Mouse (Mus musculus) lung, adult 2 months (tissue): ENCODE results near the gene Dtd1. TPM values are rescaled to one million over a fixed set of nuclear protein-coding genes. Genes with fewer than 3 reads are reported as not detected.

Experiments
- DNase-seq: peaks from one replicate; pipeline ENCODE4 v3.0.0; 2022
- H3K4me1 ChIP-seq: fragments of 200-500 bp; 2 replicates; pipeline ENCODE4 v1.6.1; 2011; ENCODE audit warnings: low read length; ENCODE audit not compliant: control insufficient read depth, insufficient read depth
- H3K4me3 ChIP-seq: fragments of 200-500 bp; replicated peaks from 2 replicates; pipeline ENCODE3; 2011; ENCODE audit warnings: low read depth, mild to moderate bottlenecking, control low read depth, low read length; ENCODE audit errors: extremely low read depth
- CTCF ChIP-seq: fragments of 200-500 bp; IDR thresholded peaks from 2 replicates; pipeline ENCODE4 v1.5.1; 2011; ENCODE audit warnings: mild to moderate bottlenecking, low read length, control low read depth; ENCODE audit not compliant: insufficient read depth
- POLR2A ChIP-seq: fragments of 200-500 bp; IDR thresholded peaks from 2 replicates; pipeline ENCODE4 v1.6.1; 2011; ENCODE audit warnings: low read depth, mild to moderate bottlenecking, control low read depth, low read length, borderline replicate concordance; ENCODE audit errors: extremely low read depth
- WGBS: fragments of 180-500 bp; shearing (Covaris S2); methylation state at CpG from one replicate; pipeline ENCODE4 v1.1.7; 2018; 5-methylcytosine and 5-hydroxymethylcytosine counted together
- polyA plus RNA-seq: library from polyadenylated mRNA; depleted of rRNA; stranded (reverse); fragments of >200 nt; gene quantifications from 2 replicates; pipeline ENCODE4 v1.2.3, GENCODE M21; 2012

The Dtd1 gene
- polyA plus RNA-seq, 1 experiment: 12.4 TPM

DNA sequence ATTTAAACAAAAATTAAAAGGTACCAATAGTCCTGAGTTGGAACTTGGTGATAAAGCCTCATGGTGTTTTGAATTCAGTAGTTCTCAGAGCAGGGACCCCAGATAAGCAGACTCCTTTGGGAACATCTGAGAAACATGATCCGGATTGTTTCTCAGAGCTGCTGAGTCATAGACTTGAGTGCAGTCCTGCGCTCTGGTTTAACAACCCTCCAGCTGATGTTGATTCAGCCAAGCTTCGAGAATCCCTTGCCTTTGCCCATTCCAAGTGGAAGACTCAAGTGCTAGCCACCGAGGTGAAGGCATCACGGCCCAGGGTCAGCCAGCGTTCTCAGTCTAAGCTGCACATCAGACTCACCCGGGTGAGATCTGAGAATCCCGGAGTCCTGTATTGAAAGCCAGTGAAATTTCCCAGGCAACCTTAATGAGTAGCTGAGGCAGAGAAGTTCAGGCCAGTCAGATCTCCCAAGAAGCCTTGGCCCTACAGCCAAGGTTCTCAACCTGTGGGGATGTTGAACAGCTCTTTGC, 175.0 kb downstream of the Dtd1 start:
- DNase-seq: no peak
- no peaks in the 10 kb centered on the region for H3K4me1 ChIP-seq
- no peak for TF ChIP-seq POLR2A
- TF ChIP-seq CTCF: no peak
- H3K4me3 ChIP-seq: no peak overlapping the region
- WGBS: 54% methylated on average over 8 of the region's 8 CpGs

DNA sequence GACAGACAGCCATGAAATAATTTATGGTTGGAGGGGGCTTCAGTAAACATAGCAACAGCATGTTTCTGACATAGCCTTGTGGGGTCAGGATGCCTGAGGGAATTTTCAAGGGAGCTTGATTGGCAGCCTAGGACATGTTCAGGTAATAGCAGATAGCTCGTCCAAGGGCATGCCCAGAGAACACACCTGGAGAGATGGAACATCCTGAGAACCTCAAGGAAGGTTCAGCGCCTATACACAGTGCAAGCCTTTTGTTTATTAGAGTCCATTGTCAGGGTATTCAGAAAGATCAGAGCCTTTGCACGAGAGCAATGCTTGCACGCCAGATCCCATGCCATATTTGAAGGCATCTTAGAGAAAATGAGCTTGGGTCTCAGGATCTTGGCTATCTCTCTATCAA, 175.9 kb downstream of the Dtd1 start:
- no peak for DNase-seq
- WGBS: 91% methylated on average over 4 of the region's 4 CpGs

GRCm38 (mm10) chr2:144779263-144779662, 179.6 kb downstream of the Dtd1 start:
- 83% methylated on average over 7 of the region's 7 CpGs for WGBS
- no peak for DNase-seq
- TF ChIP-seq CTCF (no peak), POLR2A (no peak)
- H3K4me3 ChIP-seq: no peak overlapping the region
- H3K4me1 ChIP-seq: no peaks in the 10 kb centered on the region; the same call in 1 of the 2 replicates

More for the DNA sequence above, 175.9 kb downstream of the Dtd1 start:
- Histone ChIP-seq H3K4me1 (no peaks in the 10 kb centered on the region), H3K4me3 (no peak overlapping the region)
- TF ChIP-seq POLR2A (no peak), CTCF (no peak)

DNA sequence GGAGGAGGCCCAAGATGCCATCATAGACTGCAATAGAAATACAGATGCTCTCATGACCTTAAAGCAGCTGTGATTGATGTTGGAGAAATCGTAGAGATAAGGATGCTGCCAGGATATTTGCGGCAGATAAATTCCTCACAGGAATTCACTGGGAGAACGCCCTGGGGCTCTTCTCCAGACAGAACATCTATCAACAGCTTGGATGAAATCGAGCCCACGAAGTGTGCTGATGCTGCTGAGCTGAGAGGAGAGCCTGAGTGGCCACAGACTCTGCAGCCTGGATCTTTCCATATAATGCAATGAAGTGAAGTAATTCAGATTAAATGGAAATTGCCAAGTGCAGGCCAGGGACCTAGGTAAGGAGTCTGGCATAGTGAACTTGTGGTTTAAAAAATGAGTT, 181.0 kb downstream of the Dtd1 start:
- Histone ChIP-seq H3K4me1 (no peaks in the 10 kb centered on the region; the same call in 1 of the 2 replicates), H3K4me3 (no peak overlapping the region)
- 29% methylated on average over 5 of the region's 5 CpGs for whole genome bisulfite sequencing
- no peak for DNase-seq
- TF ChIP-seq POLR2A (no peak), CTCF (no peak)

GRCm38 (mm10) chr2:144781871-144782270, 182.2 kb downstream of the Dtd1 start:
- H3K4me3 ChIP-seq: no peak overlapping the region
- TF ChIP-seq POLR2A: no peak
- TF ChIP-seq CTCF: no peak
- no peak for DNase-seq
- WGBS: 39% methylated on average over 3 of the region's 3 CpGs
- no peaks in the 10 kb centered on the region; the same call in 1 of the 2 replicates for H3K4me1 ChIP-seq

DNA sequence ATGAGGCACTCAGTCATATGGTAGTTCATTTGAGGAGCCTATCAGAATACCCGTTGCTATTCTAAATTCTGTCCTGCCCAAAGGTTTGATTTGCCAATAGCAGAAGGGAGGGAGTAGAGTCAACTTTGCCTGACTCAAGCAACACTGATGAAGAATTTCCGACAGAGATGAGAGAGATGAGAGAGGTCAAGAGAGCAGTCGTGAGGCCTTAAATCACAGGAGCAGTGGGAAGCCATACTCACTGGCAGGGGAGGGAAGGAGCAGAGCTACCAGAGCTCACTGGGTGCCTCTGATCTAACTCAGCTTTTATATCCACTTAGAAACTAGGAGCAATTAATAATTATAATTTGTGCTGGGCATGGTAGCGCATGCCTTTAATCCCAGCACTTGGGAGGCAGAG, 182.8 kb downstream of the Dtd1 start:
- 52% methylated on average over 4 of the region's 4 CpGs for WGBS
- Histone ChIP-seq H3K4me1 (no peaks in the 10 kb centered on the region; the same call in 1 of the 2 replicates), H3K4me3 (no peak overlapping the region)
- DNase-seq: no peak
- TF ChIP-seq POLR2A (no peak), CTCF (no peak)

- no peaks in the 10 kb centered on the region; the same call in 1 of the 2 replicates for H3K4me1 ChIP-seq
- no peak for TF ChIP-seq CTCF
- TF ChIP-seq POLR2A: no peak
- 55% methylated on average over 1 of the region's 1 CpGs for WGBS
- H3K4me3 ChIP-seq: no peak overlapping the region
- DNase-seq: no peak
Measured at GRCm38 (mm10) chr2:144783190-144783589, 183.5 kb downstream of the Dtd1 start.

GRCm38 (mm10) chr2:144783831-144784230, 184.1 kb downstream of the Dtd1 start:
- Histone ChIP-seq H3K4me3 (no peak overlapping the region), H3K4me1 (no peaks in the 10 kb centered on the region; the same call in 1 of the 2 replicates)
- WGBS: 92% methylated on average over 6 of the region's 6 CpGs
- DNase-seq: no peak
- no peak for TF ChIP-seq CTCF
- no peak for TF ChIP-seq POLR2A

DNA sequence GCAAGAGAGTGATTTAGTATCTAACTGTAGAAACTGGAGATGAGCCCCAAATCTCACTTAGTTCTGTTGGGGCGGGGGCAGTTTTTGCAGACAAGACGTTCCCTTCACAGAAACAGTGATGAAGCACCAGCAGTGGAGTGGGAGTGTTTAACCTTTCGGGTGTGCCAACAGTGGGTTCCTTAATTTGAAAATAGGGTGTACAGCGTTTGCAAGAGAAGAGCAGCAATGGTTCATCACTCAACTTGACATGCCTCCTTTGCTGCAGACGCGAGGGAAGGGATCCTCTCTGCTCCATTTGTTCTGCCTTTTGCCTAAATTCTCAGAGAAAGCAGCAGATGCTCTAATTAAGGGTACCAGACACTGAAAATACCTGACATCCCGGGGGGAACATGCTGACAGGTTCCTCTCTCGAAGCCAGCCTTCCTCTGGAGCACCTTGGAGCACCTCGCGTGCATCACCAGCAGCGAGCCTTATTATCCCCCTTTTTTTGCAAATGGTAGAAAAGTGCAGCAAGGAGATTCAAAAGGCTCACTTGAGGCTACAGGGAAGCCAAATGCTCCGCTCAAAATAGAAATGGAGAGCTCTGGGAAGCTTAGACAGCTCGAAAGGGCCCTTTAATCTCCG, 192.1 kb downstream of the Dtd1 start:
- no peak overlapping the region for H3K4me3 ChIP-seq
- 69% methylated on average over 14 of the region's 14 CpGs for WGBS
- DNase-seq: no peak

DNA sequence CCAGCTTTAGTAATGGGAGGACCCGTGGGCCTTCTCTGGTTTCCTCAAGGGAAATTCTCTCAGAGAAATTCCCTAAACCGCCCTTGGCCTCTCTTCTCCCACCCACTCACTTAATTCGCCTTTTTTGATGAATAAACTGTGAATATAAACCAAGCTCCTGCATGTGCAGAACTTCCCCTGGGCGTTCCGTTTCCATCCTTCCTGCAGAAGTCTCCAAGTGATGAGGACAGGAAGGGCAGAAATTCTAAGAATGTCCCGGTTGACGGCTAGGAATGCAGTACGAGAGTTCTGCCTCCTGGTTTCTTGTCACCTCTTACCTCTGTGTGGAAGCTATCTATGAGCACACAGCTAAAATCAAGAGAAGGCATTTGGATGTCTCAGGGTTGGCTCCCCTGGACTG, 197.8 kb downstream of the Dtd1 start:
- no peak for DNase-seq

More for the DNA sequence above, 192.1 kb downstream of the Dtd1 start:
- TF ChIP-seq POLR2A (no peak), CTCF (no peak)
- H3K4me1 ChIP-seq: no peaks in the 10 kb centered on the region

More for the DNA sequence above, 197.8 kb downstream of the Dtd1 start:
- WGBS: 26% methylated on average over 8 of the region's 8 CpGs
- TF ChIP-seq POLR2A (no peak), CTCF (no peak)
- Histone ChIP-seq H3K4me3 (no peak overlapping the region), H3K4me1 (no peaks in the 10 kb centered on the region)
